Mouse (Mus musculus) embryonic facial prominence, embryonic 11.5 days (tissue): ENCODE measurements at regions not wholly inside any gene's neighbourhood (a gene's known extent, or its start where the extent isn't known, plus 50 kb on each side); places are given as distances from the start of the nearest gene placed in this dataset.

Source experiments
- ATAC-seq: fragments of 200-750 bp; cut with Nextera tagmentation; replicated peaks from 2 replicates; pipeline ENCODE4 v1.8.0; 2017; ENCODE audit warnings: low read depth; ENCODE audit not compliant: insufficient number of reproducible peaks, low FRiP score, low TSS enrichment
- DNase-seq: peaks from one replicate; pipeline ENCODE4 v3.0.0-alpha.2; 2015; ENCODE audit warnings: low spot score
- H3K27ac ChIP-seq: fragments of 300-500 bp; sonication (generic); replicated peaks from 2 replicates; pipeline ENCODE4 v1.5.1; 2014; ENCODE audit warnings: mild to moderate bottlenecking, low read depth, low read length, control low read depth
- H3K27me3 ChIP-seq: fragments of 300-500 bp; sonication (generic); 2 replicates; pipeline ENCODE4 v1.6.1; 2014; ENCODE audit warnings: mild to moderate bottlenecking, low read length, moderate library complexity, mixed read lengths; ENCODE audit not compliant: control insufficient read depth, insufficient read depth
- H3K36me3 ChIP-seq: fragments of 300-500 bp; sonication (generic); replicated peaks from 2 replicates; pipeline ENCODE4 v1.6.1; 2014; ENCODE audit warnings: low read depth, mild to moderate bottlenecking, low read length, moderate library complexity, mixed read lengths; ENCODE audit not compliant: control insufficient read depth, insufficient read depth
- H3K4me1 ChIP-seq: fragments of 300-500 bp; sonication (generic); 2 replicates; pipeline ENCODE4 v1.6.1; 2014; ENCODE audit warnings: low read length, mixed read lengths; ENCODE audit not compliant: control insufficient read depth, insufficient read depth
- H3K4me2 ChIP-seq: fragments of 300-500 bp; sonication (generic); 2 replicates; pipeline ENCODE4 v1.6.1; 2014; ENCODE audit warnings: low read depth, mild to moderate bottlenecking, control low read depth, low read length, moderate library complexity
- H3K4me3 ChIP-seq: fragments of 300-500 bp; sonication (generic); 2 replicates; pipeline ENCODE4 v1.5.1; 2014; ENCODE audit warnings: low read depth, low read length, control low read depth
- H3K9ac ChIP-seq: fragments of 300-500 bp; sonication (generic); replicated peaks from 2 replicates; pipeline ENCODE4 v1.6.1; 2014; ENCODE audit warnings: mild to moderate bottlenecking, control low read depth, low read length
- H3K9me3 ChIP-seq: fragments of 300-500 bp; sonication (generic); replicated peaks from 2 replicates; pipeline ENCODE4 v1.6.1; 2016; ENCODE audit warnings: mild to moderate bottlenecking, low read length, inconsistent platforms, mixed read lengths; ENCODE audit not compliant: control insufficient read depth
- WGBS: fragments of 180-500 bp; shearing (Covaris S2); extraction: QIAGEN DNeasy Blood & Tissue Kit; methylation state at CpG from one replicate; pipeline ENCODE4 v1.1.7; 2014; 5-methylcytosine and 5-hydroxymethylcytosine counted together

DNA sequence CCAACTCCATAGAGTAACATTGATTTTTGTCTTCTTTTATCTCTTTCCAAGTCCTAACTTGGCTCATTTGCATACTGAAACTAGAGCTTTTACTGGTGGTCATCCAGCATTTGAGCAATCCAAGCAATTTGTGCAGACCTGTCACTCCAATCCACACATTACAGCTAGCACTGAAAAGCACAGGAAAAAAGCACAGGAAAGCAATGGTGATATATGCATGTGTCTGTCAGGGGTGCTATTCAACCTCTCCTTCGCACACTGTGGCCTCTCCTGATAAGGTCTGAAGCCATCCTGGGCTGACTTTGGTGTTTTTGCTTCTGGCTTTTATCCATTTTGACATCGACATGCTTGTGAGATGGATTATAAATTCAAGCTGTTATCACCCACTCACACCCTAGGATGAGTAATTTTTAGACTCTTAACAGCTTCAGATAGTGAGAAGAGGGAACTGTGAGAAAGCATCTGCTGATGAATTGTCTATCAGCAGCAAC lies 534.1 kb upstream of the Impad1 start:
- Histone ChIP-seq H3K27me3 (no peaks in the 10 kb centered on the region), H3K4me2 (no peak overlapping the region), H3K4me1 (no peaks in the 10 kb centered on the region), H3K4me3 (no peak overlapping the region), H3K36me3 (no peaks in the 10 kb centered on the region), H3K9ac (no peak overlapping the region), H3K27ac (no peak overlapping the region), H3K9me3 (no peaks in the 10 kb centered on the region)
- no peak for ATAC-seq
- DNase-seq: no peak
- 70% methylated on average over 2 of the region's 2 CpGs for WGBS

DNA sequence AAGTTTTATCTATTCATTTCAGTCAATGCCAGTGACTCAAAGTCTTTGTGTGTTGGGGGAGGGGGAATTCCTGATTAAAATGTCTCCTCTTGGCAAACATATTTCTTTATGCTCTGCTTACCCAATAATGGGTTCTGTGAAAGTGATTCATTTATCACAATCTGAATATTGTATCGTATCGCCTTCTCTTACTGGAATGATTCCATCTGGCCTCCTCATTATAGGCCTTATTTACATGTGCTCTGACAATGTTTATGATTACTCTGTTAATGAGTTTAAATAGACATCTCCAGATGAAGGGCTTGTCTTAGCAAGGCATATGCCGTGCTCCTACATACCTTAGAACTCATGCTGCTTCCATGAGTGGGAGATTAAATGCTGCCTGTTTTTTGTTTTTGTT lies 508.3 kb upstream of the Impad1 start:
- H3K4me1 ChIP-seq: no peaks in the 10 kb centered on the region
- 85% methylated on average over 3 of the region's 3 CpGs for WGBS
- H3K4me2 ChIP-seq: no peak overlapping the region
- H3K4me3 ChIP-seq: no peak overlapping the region
- no peaks in the 10 kb centered on the region for H3K9me3 ChIP-seq
- ATAC-seq: no peak
- H3K36me3 ChIP-seq: no peaks in the 10 kb centered on the region
- no peaks in the 10 kb centered on the region for H3K27me3 ChIP-seq
- H3K9ac ChIP-seq: no peak overlapping the region
- H3K27ac ChIP-seq: no peak overlapping the region
- DNase-seq: no peak

DNA sequence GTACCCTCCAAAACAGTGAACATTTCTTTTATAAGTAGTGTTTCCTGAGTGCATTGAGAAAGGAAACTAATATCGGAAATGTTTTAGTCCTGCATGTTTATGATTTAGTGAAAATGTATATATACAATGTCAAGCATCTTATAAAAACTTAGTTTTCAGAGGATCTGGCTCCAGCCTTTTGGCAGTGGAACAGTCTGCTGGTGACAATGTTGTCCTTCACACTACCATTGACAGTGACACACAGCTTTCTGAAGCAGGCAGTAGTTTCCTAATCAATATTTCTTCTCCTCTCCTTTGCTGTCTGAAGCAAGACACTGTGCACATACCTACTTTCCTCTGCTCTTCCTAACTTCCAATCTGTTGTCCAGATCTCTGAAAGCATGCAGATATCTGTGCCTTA lies 507.9 kb upstream of the Impad1 start:
- 87% methylated on average over 1 of the region's 1 CpGs for WGBS
- no peaks in the 10 kb centered on the region for H3K9me3 ChIP-seq

DNA sequence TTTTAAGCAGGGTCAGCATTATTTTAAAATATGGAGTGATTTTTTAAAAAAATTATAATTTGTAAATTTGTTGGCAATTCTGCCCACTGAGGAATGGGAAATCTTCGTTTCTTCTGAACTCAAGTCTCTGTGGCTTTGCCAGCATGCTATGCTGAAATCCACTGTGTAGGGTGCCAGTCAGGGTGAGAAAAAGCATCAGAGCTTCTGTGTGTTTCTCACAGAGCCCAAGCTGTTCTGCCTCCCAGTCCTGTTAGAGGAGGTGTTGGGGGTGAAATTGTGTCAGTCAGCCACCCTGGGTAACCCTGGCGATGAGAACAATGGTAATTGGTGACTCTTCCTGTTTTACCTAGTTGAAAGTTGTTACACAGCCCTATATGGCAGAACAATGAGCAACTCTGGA lies 506.1 kb upstream of the Impad1 start:
- no peak overlapping the region for H3K27ac ChIP-seq
- H3K4me1 ChIP-seq: no peaks in the 10 kb centered on the region
- H3K27me3 ChIP-seq: no peaks in the 10 kb centered on the region
- ATAC-seq (no peak), DNase-seq (no peak)
- H3K4me2 ChIP-seq: no peak overlapping the region
- H3K36me3 ChIP-seq: no peaks in the 10 kb centered on the region
- no peak overlapping the region for H3K4me3 ChIP-seq
- no peaks in the 10 kb centered on the region for H3K9me3 ChIP-seq
- no peak overlapping the region for H3K9ac ChIP-seq
- WGBS: 70% methylated on average over 2 of the region's 2 CpGs

More for the DNA sequence above, 507.9 kb upstream of the Impad1 start:
- ATAC-seq (no peak), DNase-seq (no peak)
- Histone ChIP-seq H3K27ac (no peak overlapping the region), H3K4me3 (no peak overlapping the region), H3K4me2 (no peak overlapping the region), H3K27me3 (no peaks in the 10 kb centered on the region), H3K9ac (no peak overlapping the region), H3K36me3 (no peaks in the 10 kb centered on the region), H3K4me1 (no peaks in the 10 kb centered on the region)

DNA sequence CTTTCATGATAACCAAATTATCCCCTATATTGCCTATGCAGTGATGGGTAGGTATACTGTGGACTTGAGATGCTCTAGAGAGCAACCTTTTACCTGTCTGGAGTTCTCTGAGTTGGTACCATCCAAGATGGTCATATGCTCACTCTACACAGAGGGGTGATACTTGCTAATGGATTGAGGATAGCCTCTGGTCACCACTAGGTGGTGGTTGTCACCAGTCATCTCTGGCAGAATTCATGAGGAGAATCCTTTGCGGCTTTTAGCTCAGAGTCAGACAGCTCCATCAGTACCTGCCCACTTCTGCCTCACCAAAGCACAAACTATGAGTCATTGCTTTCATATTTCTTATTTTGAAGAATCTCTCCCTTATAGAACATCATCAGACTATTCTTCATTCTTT lies 500.9 kb upstream of the Impad1 start:
- Histone ChIP-seq H3K4me2 (no peak overlapping the region), H3K36me3 (no peaks in the 10 kb centered on the region), H3K9me3 (no peaks in the 10 kb centered on the region), H3K9ac (no peak overlapping the region), H3K4me3 (no peak overlapping the region), H3K27ac (no peak overlapping the region), H3K27me3 (no peaks in the 10 kb centered on the region), H3K4me1 (no peaks in the 10 kb centered on the region)
- DNase-seq (no peak), ATAC-seq (no peak)
- WGBS: 91% methylated on average over 1 of the region's 1 CpGs

DNA sequence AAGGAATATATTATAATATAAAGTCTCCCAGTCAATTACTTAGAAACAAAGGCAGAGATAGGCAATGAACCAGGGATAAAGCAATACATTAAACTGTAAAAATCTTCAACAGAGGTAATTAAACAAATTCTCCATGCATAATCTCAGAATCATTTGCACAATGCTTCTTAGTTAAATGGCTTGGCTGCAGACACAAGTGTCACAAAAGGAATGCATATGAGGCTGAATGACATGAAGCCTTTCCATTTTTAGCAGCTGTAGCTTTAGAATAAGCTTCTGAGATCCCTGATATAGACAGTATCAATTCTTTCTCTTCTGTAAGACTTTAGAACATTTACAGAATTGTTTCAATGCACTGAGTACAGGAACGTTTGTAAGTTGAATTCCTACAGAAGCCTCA lies 483.0 kb upstream of the Impad1 start:
- H3K9me3 ChIP-seq: no peaks in the 10 kb centered on the region
- WGBS: 83% methylated on average over 1 of the region's 1 CpGs
- H3K27ac ChIP-seq: no peak overlapping the region
- H3K4me2 ChIP-seq: no peak overlapping the region
- H3K27me3 ChIP-seq: no peaks in the 10 kb centered on the region
- H3K4me1 ChIP-seq: no peaks in the 10 kb centered on the region
- H3K36me3 ChIP-seq: no peaks in the 10 kb centered on the region
- no peak for DNase-seq
- no peak for ATAC-seq
- no peak overlapping the region for H3K9ac ChIP-seq
- H3K4me3 ChIP-seq: no peak overlapping the region
